In genomic region chr3:108987009-108987659, GRCm38 (mm10) we compare ENCODE assay signal across 18 mouse cellular contexts. TPM values are rescaled to one million over a fixed set of nuclear protein-coding genes. Genes with fewer than 3 reads are reported as not detected.
DNase-seq lines count a peak whose midpoint lies in the region; ATAC-seq and TF ChIP-seq lines count a peak whose summit lies in the region.
"Had no signal": no experiment of that assay in that cellular context is flagged by ENCODE, and none has a peak within 500 bp of the region (broad histone marks: within the 10 kb centered on the region; RNA-seq: fewer than 3 reads in every experiment).

No protein-coding gene starts in this region.

- peaks cover 17% of the 10 kb centered on the region for H3K36me3 ChIP-seq in forebrain, embryonic 12.5 days (replicated peaks)
- H3K36me3 ChIP-seq in hindbrain, embryonic 13.5 days: peaks cover 60% of the 10 kb centered on the region
- peaks cover 32% of the 10 kb centered on the region for H3K36me3 ChIP-seq in midbrain, embryonic 14.5 days (ENCODE audit: control insufficient read depth, insufficient read depth, low read length)

- TF ChIP-seq CTCF in Patski (IDR thresholded peaks at IDR 0.05): no peak

- POLR2A ChIA-PET in Patski (lab: Charles Lee): interaction anchor here (0.6 to 0.9 kb wide), 2 partner anchors 18 to 1267 kb away, joined by 3 to 5 read pairs; no protein-coding TSS in a partner anchor

- in situ Hi-C loops in Patski (cut with MboI; ENCODE audit: low pct_unique_long_range_greater_than_20kb): no loop called here

- CTCF ChIA-PET in Patski (lab: Charles Lee): interaction anchor here (1.0 to 3.5 kb wide), 3 partner anchors 9 to 93 kb away, joined by 3 to 14 read pairs (median 14); partner anchors contain the start of gene Slc25a54

- peak overlapping the region; percentile 51 for H3K27ac ChIP-seq in forebrain, embryonic 12.5 days
- H3K27ac ChIP-seq in hindbrain, embryonic 13.5 days: peak overlapping the region; percentile 75
- peak overlapping the region; percentile 71 for H3K27ac ChIP-seq in midbrain, embryonic 14.5 days (replicated peaks; ENCODE audit: low read depth, low read length)
- H3K27ac ChIP-seq: limb, embryonic 12.5 days; stomach, postnatal 0 days had no signal

- no peak for DNase-seq in Patski (ENCODE audit: low read depth, low spot score)
- peak; percentile 58 for DNase-seq in midbrain, embryonic 14.5 days
- no peak for DNase-seq in kidney, postnatal 25 days
- no peak for DNase-seq in kidney, postnatal 4 days
- DNase-seq in kidney, adult 9 months: no peak
- no peak for DNase-seq in layer of hippocampus, postnatal 10 days (ENCODE audit: low spot score in 2 of 2)
- DNase-seq: cerebellum, adult 8-10 months; gastrocnemius, postnatal 36 days; kidney, adult 2 months; right cerebral cortex, postnatal 14 days; thymus, postnatal 14 days had no signal

- no peak overlapping the region for H3K4me2 ChIP-seq in forebrain, embryonic 12.5 days
- no peak overlapping the region for H3K4me2 ChIP-seq in hindbrain, embryonic 13.5 days
- no peak overlapping the region for H3K4me2 ChIP-seq in midbrain, embryonic 14.5 days (ENCODE audit: low read length)
- H3K4me2 ChIP-seq: heart, embryonic 12.5 days; limb, embryonic 12.5 days had no signal

- H3K9ac ChIP-seq in forebrain, embryonic 12.5 days: no peak overlapping the region
- no peak overlapping the region for H3K9ac ChIP-seq in hindbrain, embryonic 13.5 days
- 0 out of 2 replicates have a peak overlapping the region, but pooled peaks have one; percentile 23 for H3K9ac ChIP-seq in midbrain, embryonic 14.5 days (replicated peaks; ENCODE audit: low read length)
- H3K9ac ChIP-seq: heart, embryonic 12.5 days; limb, embryonic 12.5 days had no signal

- H3K9me3 ChIP-seq in forebrain, embryonic 12.5 days: no peaks in the 10 kb centered on the region
- H3K9me3 ChIP-seq in hindbrain, embryonic 13.5 days: no peaks in the 10 kb centered on the region
- H3K9me3 ChIP-seq in midbrain, embryonic 14.5 days (ENCODE audit: control insufficient read depth, low read length): no peaks in the 10 kb centered on the region
- H3K9me3 ChIP-seq: heart, embryonic 12.5 days; limb, embryonic 12.5 days had no signal

- H3K4me1 ChIP-seq in forebrain, embryonic 12.5 days: peaks cover 13% of the 10 kb centered on the region
- peaks cover 10% of the 10 kb centered on the region for H3K4me1 ChIP-seq in hindbrain, embryonic 13.5 days (replicated peaks)
- peaks cover 6% of the 10 kb centered on the region; the same call in 1 of the 2 replicates for H3K4me1 ChIP-seq in midbrain, embryonic 14.5 days (ENCODE audit: control insufficient read depth, insufficient read depth, low read length)
- H3K4me1 ChIP-seq: heart, embryonic 12.5 days; limb, embryonic 12.5 days had no signal

- H3K4me3 ChIP-seq in forebrain, embryonic 12.5 days (replicated peaks): no peak overlapping the region
- no peak overlapping the region for H3K4me3 ChIP-seq in hindbrain, embryonic 13.5 days
- no peak overlapping the region for H3K4me3 ChIP-seq in midbrain, embryonic 14.5 days (replicated peaks; ENCODE audit: low read depth, low read length)
- H3K4me3 ChIP-seq: heart, embryonic 12.5 days; limb, embryonic 12.5 days had no signal

- no peaks in the 10 kb centered on the region for H3K27me3 ChIP-seq in Patski
- no peaks in the 10 kb centered on the region for H3K27me3 ChIP-seq in forebrain, embryonic 12.5 days
- no peaks in the 10 kb centered on the region for H3K27me3 ChIP-seq in hindbrain, embryonic 13.5 days
- no peaks in the 10 kb centered on the region for H3K27me3 ChIP-seq in midbrain, embryonic 14.5 days (ENCODE audit: control insufficient read depth, insufficient read depth, low read length)
- H3K27me3 ChIP-seq: heart, embryonic 12.5 days; limb, embryonic 12.5 days had no signal

- WGBS in forebrain, embryonic 12.5 days: 64% methylated on average over 12 of the region's 12 CpGs
- WGBS in hindbrain, embryonic 13.5 days: 61% methylated on average over 12 of the region's 12 CpGs
- 40% methylated on average over 12 of the region's 12 CpGs for WGBS in midbrain, embryonic 14.5 days

- peak; percentile 37 for ATAC-seq in Patski
- ATAC-seq in forebrain, embryonic 12.5 days (ENCODE audit: low FRiP score): peak; percentile 51
- peak; percentile 69 for ATAC-seq in hindbrain, embryonic 13.5 days (ENCODE audit: low FRiP score)
- ATAC-seq in midbrain, embryonic 14.5 days (ENCODE audit: low FRiP score, low TSS enrichment): peak; percentile 67

RNA-seq across cellular contexts. Expression of gene Fam102b, which starts 40.3 kb away (rescaled TPM):
- polyA plus RNA-seq in Patski (2021): 30.5 TPM
- 5.5 and 8.9 TPM in 2 replicates for polyA plus RNA-seq in forebrain, embryonic 12.5 days (2016; fragmentation: Nextera tagmentation; extraction: Ambion mirVana)
- 10.0 and 10.1 TPM in 2 replicates for polyA plus RNA-seq in hindbrain, embryonic 13.5 days (2015; fragmentation: Nextera tagmentation; extraction: Ambion mirVana)
- 19.6 and 24.5 TPM in 2 replicates for polyA plus RNA-seq in midbrain, embryonic 14.5 days (2014; fragmentation: Nextera tagmentation; extraction: Ambion mirVana)
- 10 to 100 TPM; 55.8 to 57.1 TPM for total RNA-seq in layer of hippocampus, postnatal 10 days (2021)

RNA-seq across cellular contexts. Expression of gene Gm9857, which starts 46.9 kb away (rescaled TPM):
- polyA plus RNA-seq in Patski (2021): not detected
- not detected in 2 replicates for polyA plus RNA-seq in forebrain, embryonic 12.5 days (2016; fragmentation: Nextera tagmentation; extraction: Ambion mirVana)
- not detected in 2 replicates for polyA plus RNA-seq in hindbrain, embryonic 13.5 days (2015; fragmentation: Nextera tagmentation; extraction: Ambion mirVana)
- polyA plus RNA-seq in midbrain, embryonic 14.5 days (2014; fragmentation: Nextera tagmentation; extraction: Ambion mirVana): 2.0 TPM in 1 of 2 replicates, not detected in the other
- total RNA-seq in layer of hippocampus, postnatal 10 days (2021): not detected
- total RNA-seq: gastrocnemius, postnatal 36 days; hematopoietic stem cell, adult 5-6 weeks had no signal
- polyA plus RNA-seq: heart, embryonic 12.5 days; limb, embryonic 12.5 days; liver, embryonic 16.5 days; stomach, postnatal 0 days had no signal

RNA-seq across cellular contexts. Expression of gene Henmt1, which starts 47.5 kb away (rescaled TPM):
- 0.04 TPM for polyA plus RNA-seq in Patski (2021)
- 0.56 and 1.3 TPM in 2 replicates for polyA plus RNA-seq in forebrain, embryonic 12.5 days (2016; fragmentation: Nextera tagmentation; extraction: Ambion mirVana)
- 1.4 and 2.4 TPM in 2 replicates for polyA plus RNA-seq in hindbrain, embryonic 13.5 days (2015; fragmentation: Nextera tagmentation; extraction: Ambion mirVana)
- 1.0 and 2.9 TPM in 2 replicates for polyA plus RNA-seq in midbrain, embryonic 14.5 days (2014; fragmentation: Nextera tagmentation; extraction: Ambion mirVana)
- 1 to 10 TPM; 1.8 to 2.7 TPM for total RNA-seq in layer of hippocampus, postnatal 10 days (2021)
- total RNA-seq: gastrocnemius, postnatal 36 days had no signal
- polyA plus RNA-seq: liver, embryonic 16.5 days had no signal
